9 mouse cellular contexts compared by ENCODE assay signal in the genomic region with DNA sequence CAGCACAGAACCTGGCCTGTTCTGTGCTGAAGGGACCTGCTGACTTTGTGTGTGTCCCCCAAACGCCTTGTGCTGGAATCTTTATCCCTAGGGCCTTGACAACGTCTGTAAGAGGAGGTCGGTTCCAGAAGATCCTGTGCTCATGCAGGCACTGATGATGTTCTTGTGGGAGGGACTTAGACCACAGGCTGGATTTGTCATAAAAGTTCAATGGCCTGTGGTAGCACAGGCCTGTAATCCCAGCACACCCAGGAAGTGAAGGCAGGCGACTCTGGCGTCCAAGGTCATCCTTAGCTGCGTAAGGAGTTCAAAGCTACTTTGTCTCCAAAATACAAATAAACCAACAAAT. TPM values are rescaled to one million over a fixed set of nuclear protein-coding genes. Genes with fewer than 3 reads are reported as not detected.
DNase-seq lines count a peak whose midpoint lies in the region; ATAC-seq and TF ChIP-seq lines count a peak whose summit lies in the region.
"Had no signal": no experiment of that assay in that cellular context is flagged by ENCODE, and none has a peak within 500 bp of the region (broad histone marks: within the 10 kb centered on the region; RNA-seq: fewer than 3 reads in every experiment).

No protein-coding gene starts in this region.

- H3K4me1 ChIP-seq in forebrain, embryonic 16.5 days (replicated peaks; ENCODE audit: control insufficient read depth, insufficient read depth, low read length): peaks cover 25% of the 10 kb centered on the region
- peaks cover 14% of the 10 kb centered on the region; the same call in 1 of the 2 replicates for H3K4me1 ChIP-seq in limb, embryonic 14.5 days (ENCODE audit: control insufficient read depth, insufficient read depth, low read length)
- H3K4me1 ChIP-seq in small intestine, adult 2 months (ENCODE audit: control insufficient read depth, insufficient read depth, insufficient read length, low read length): peaks cover 4% of the 10 kb centered on the region; the same call in 1 of the 2 replicates

- no peak overlapping the region for H3K4me2 ChIP-seq in forebrain, embryonic 16.5 days (ENCODE audit: low read length)
- H3K4me2 ChIP-seq in limb, embryonic 14.5 days (replicated peaks; ENCODE audit: low read depth, low read length, severe bottlenecking): no peak overlapping the region

- no peak for ATAC-seq in forebrain, embryonic 16.5 days
- ATAC-seq in limb, embryonic 14.5 days (ENCODE audit: low FRiP score, low read depth): peak; percentile 1; the same call in 1 of the 2 replicates
- no peak for ATAC-seq in megakaryocyte progenitor cell, adult 5-6 weeks (replicated peaks; ENCODE audit: poor library complexity)

- 60% methylated on average over 6 of the region's 6 CpGs for WGBS in forebrain, embryonic 16.5 days
- 51% methylated on average over 6 of the region's 6 CpGs for WGBS in limb, embryonic 14.5 days
- 76% methylated on average over 6 of the region's 6 CpGs for WGBS in small intestine, adult 2 months

- H3K27ac ChIP-seq in left cerebral cortex, adult 2 months: peak overlapping the region; percentile 50; the same call in 1 of the 2 replicates
- H3K27ac ChIP-seq in forebrain, embryonic 16.5 days (ENCODE audit: low read length): peak overlapping the region; percentile 38
- H3K27ac ChIP-seq in limb, embryonic 14.5 days (replicated peaks; ENCODE audit: low read depth, low read length): peak overlapping the region; percentile 77
- H3K27ac ChIP-seq in small intestine, adult 2 months (ENCODE audit: insufficient read depth, low read depth, low read length): peak overlapping the region; percentile 48

- no peak for TF ChIP-seq CTCF in left cerebral cortex, adult 2 months (IDR thresholded peaks at IDR 0.05)
- no peak for TF ChIP-seq CTCF in small intestine, adult 2 months (IDR thresholded peaks at IDR 0.05; ENCODE audit: extremely low read depth, insufficient read length, insufficient replicate concordance, low read depth, low read length)

- no peak for DNase-seq in left cerebral cortex, adult 2 months (ENCODE audit: extremely low spot score in 1 of 2, low spot score in 2 of 2)
- DNase-seq in left cerebral cortex, adult 9 months (ENCODE audit: low spot score in 2 of 2): no peak
- no peak for DNase-seq in limb, embryonic 14.5 days (ENCODE audit: low spot score)
- DNase-seq in retina, embryonic 14.5 days (ENCODE audit: low spot score): no peak
- DNase-seq in adrenal gland, postnatal 10 days: no peak
- DNase-seq: layer of hippocampus, postnatal 36 days had no signal

- no peaks in the 10 kb centered on the region for H3K9me3 ChIP-seq in forebrain, embryonic 16.5 days (ENCODE audit: control insufficient read depth, low read length)
- no peaks in the 10 kb centered on the region for H3K9me3 ChIP-seq in limb, embryonic 14.5 days (ENCODE audit: control insufficient read depth, low read length)

- no peak overlapping the region for H3K4me3 ChIP-seq in left cerebral cortex, adult 2 months
- H3K4me3 ChIP-seq in forebrain, embryonic 16.5 days (replicated peaks; ENCODE audit: low read length): no peak overlapping the region
- no peak overlapping the region for H3K4me3 ChIP-seq in limb, embryonic 14.5 days (replicated peaks; ENCODE audit: low read length)
- H3K4me3 ChIP-seq in small intestine, adult 2 months (ENCODE audit: low read depth, low read length): no peak overlapping the region

- intact Hi-C loops in left cerebral cortex, adult 2 months (cut with DNase I): no loop called here

- TF ChIP-seq POLR2A in limb, embryonic 14.5 days (IDR thresholded peaks at IDR 0.05; ENCODE audit: borderline replicate concordance, extremely low read depth, insufficient read depth, insufficient read length): no peak
- no peak for TF ChIP-seq POLR2A in small intestine, adult 2 months (IDR thresholded peaks at IDR 0.05; ENCODE audit: low read depth, low read length)

- no peaks in the 10 kb centered on the region for H3K36me3 ChIP-seq in forebrain, embryonic 16.5 days (ENCODE audit: control insufficient read depth, insufficient read depth)
- H3K36me3 ChIP-seq in limb, embryonic 14.5 days (ENCODE audit: control insufficient read depth, insufficient read depth, low read length): no peaks in the 10 kb centered on the region
- no peaks in the 10 kb centered on the region for H3K36me3 ChIP-seq in small intestine, adult 2 months (ENCODE audit: control insufficient read depth, insufficient read depth, low read length)

- H3K27me3 ChIP-seq in forebrain, embryonic 16.5 days (replicated peaks; ENCODE audit: control insufficient read depth, insufficient read depth, low read length): no peaks in the 10 kb centered on the region
- no peaks in the 10 kb centered on the region for H3K27me3 ChIP-seq in limb, embryonic 14.5 days (ENCODE audit: control insufficient read depth, insufficient read depth, low read length)
- no peaks in the 10 kb centered on the region for H3K27me3 ChIP-seq in small intestine, adult 2 months (ENCODE audit: control insufficient read depth, insufficient read depth, low read length)

- H3K9ac ChIP-seq in forebrain, embryonic 16.5 days (replicated peaks; ENCODE audit: low read depth, low read length): no peak overlapping the region
- no peak overlapping the region for H3K9ac ChIP-seq in limb, embryonic 14.5 days (ENCODE audit: low read depth, low read length, severe bottlenecking)

RNA-seq across cellular contexts. Expression of gene Prex1, which starts 16.9 kb away (rescaled TPM):
- 100 to 1,000 TPM; 110 to 115 TPM for total RNA-seq in left cerebral cortex, adult 2 months (2021)
- polyA plus RNA-seq in forebrain, embryonic 16.5 days (2015; fragmentation: Nextera tagmentation; extraction: Ambion mirVana): 38.5 and 40.5 TPM in 2 replicates
- 27.9 and 38.5 TPM in 2 replicates for polyA plus RNA-seq in limb, embryonic 14.5 days (2012; rRNA removed)
- 20.1 and 21.1 TPM in 2 replicates for polyA plus RNA-seq in limb, embryonic 14.5 days (2014; fragmentation: Nextera tagmentation; extraction: Ambion mirVana)
- polyA plus RNA-seq in small intestine, adult 2 months (2012; rRNA removed): 15.8 and 20.1 TPM in 2 replicates
- total RNA-seq in megakaryocyte progenitor cell, adult 5-6 weeks (2015): 18.9 and 22.3 TPM in 2 replicates
- total RNA-seq in megakaryocyte progenitor cell, adult 5-6 weeks (2017): 16.4 and 18.2 TPM in 2 replicates
- 10 to 100 TPM; 14.2 to 17.1 TPM for total RNA-seq in adrenal gland, postnatal 10 days (2021)

Comparison
In these comparisons a context has a peak if more than half of its experiments do, and no peak if none do; other contexts are left out.
1. RNA of gene Prex1, which starts 16.9 kb away (total RNA-seq): 110 to 115 TPM in left cerebral cortex, adult 2 months; 16.4 to 22.3 TPM in megakaryocyte progenitor cell, adult 5-6 weeks and 14.2 to 17.1 TPM in adrenal gland, postnatal 10 days; every median in the first group is over 4 times any median in the second.
2. Peak in every context shown above with its lines, with median percentiles within 50 percentile points of each other: H3K27ac ChIP-seq.